In genomic region chr17:10946552-10946951, GRCm38 (mm10) we compare ENCODE assay signal across 21 mouse cellular contexts.
DNase-seq lines count a peak whose midpoint lies in the region; ATAC-seq and TF ChIP-seq lines count a peak whose summit lies in the region.
"Had no signal": no experiment of that assay in that cellular context is flagged by ENCODE, and none has a peak within 500 bp of the region (broad histone marks: within the 10 kb centered on the region; RNA-seq: fewer than 3 reads in every experiment).

No protein-coding gene starts in this region.

- H3K27me3 ChIP-seq in midbrain, postnatal 0 days (ENCODE audit: insufficient read depth, low read length) = no peaks in the 10 kb centered on the region
- no peaks in the 10 kb centered on the region for H3K27me3 ChIP-seq in midbrain, embryonic 15.5 days (replicated peaks)
- H3K27me3 ChIP-seq in forebrain, embryonic 12.5 days = no peaks in the 10 kb centered on the region
- H3K27me3 ChIP-seq: embryonic facial prominence, embryonic 13.5 days; forebrain, embryonic 13.5 days; heart, embryonic 12.5 days; hindbrain, embryonic 12.5 days had no signal

- no peak for ATAC-seq in midbrain, postnatal 0 days (ENCODE audit: low FRiP score)
- no peak for ATAC-seq in midbrain, embryonic 15.5 days (replicated peaks)
- ATAC-seq in forebrain, embryonic 12.5 days (ENCODE audit: low FRiP score) = no peak
- ATAC-seq: forebrain, embryonic 13.5 days; forebrain, postnatal 0 days; hindbrain, embryonic 16.5 days; inflammation-experienced regulatory T-cells, adult 6 months; intestine, postnatal 0 days had no signal

- no peak overlapping the region for H3K9ac ChIP-seq in midbrain, postnatal 0 days (replicated peaks; ENCODE audit: low read length, poor library complexity, severe bottlenecking)
- no peak overlapping the region for H3K9ac ChIP-seq in midbrain, embryonic 15.5 days
- no peak overlapping the region for H3K9ac ChIP-seq in forebrain, embryonic 12.5 days
- H3K9ac ChIP-seq: embryonic facial prominence, embryonic 13.5 days; forebrain, embryonic 13.5 days; forebrain, postnatal 0 days; heart, embryonic 12.5 days; hindbrain, embryonic 12.5 days had no signal

- no peak overlapping the region for H3K27ac ChIP-seq in midbrain, postnatal 0 days (ENCODE audit: low read depth, low read length)
- no peak overlapping the region for H3K27ac ChIP-seq in midbrain, embryonic 15.5 days
- H3K27ac ChIP-seq in forebrain, embryonic 12.5 days = no peak overlapping the region
- H3K27ac ChIP-seq: embryonic facial prominence, embryonic 13.5 days; forebrain, embryonic 13.5 days; hindbrain, embryonic 12.5 days had no signal

- no peaks in the 10 kb centered on the region for H3K36me3 ChIP-seq in midbrain, postnatal 0 days (ENCODE audit: insufficient read depth, low read length)
- no peaks in the 10 kb centered on the region for H3K36me3 ChIP-seq in midbrain, embryonic 15.5 days (replicated peaks)
- no peaks in the 10 kb centered on the region for H3K36me3 ChIP-seq in forebrain, embryonic 12.5 days (replicated peaks)
- H3K36me3 ChIP-seq: embryonic facial prominence, embryonic 13.5 days; heart, embryonic 12.5 days; hindbrain, embryonic 12.5 days had no signal

- WGBS in midbrain, postnatal 0 days = 77% methylated on average over 4 of the region's 4 CpGs
- 77% methylated on average over 4 of the region's 4 CpGs for WGBS in midbrain, embryonic 15.5 days
- WGBS in forebrain, embryonic 12.5 days = 75% methylated on average over 4 of the region's 4 CpGs

- no peak overlapping the region for H3K4me3 ChIP-seq in midbrain, postnatal 0 days (ENCODE audit: low read depth, low read length)
- no peak overlapping the region for H3K4me3 ChIP-seq in midbrain, embryonic 15.5 days
- H3K4me3 ChIP-seq in forebrain, embryonic 12.5 days (replicated peaks) = no peak overlapping the region
- H3K4me3 ChIP-seq: embryonic facial prominence, embryonic 13.5 days; forebrain, embryonic 13.5 days; heart, embryonic 12.5 days; hindbrain, embryonic 12.5 days had no signal

- H3K4me2 ChIP-seq in midbrain, postnatal 0 days (ENCODE audit: low read depth, low read length, poor library complexity, severe bottlenecking) = no peak overlapping the region
- H3K4me2 ChIP-seq in midbrain, embryonic 15.5 days = no peak overlapping the region
- H3K4me2 ChIP-seq in forebrain, embryonic 12.5 days = no peak overlapping the region
- H3K4me2 ChIP-seq: embryonic facial prominence, embryonic 13.5 days; forebrain, embryonic 13.5 days; heart, embryonic 12.5 days; hindbrain, embryonic 12.5 days had no signal

- intact Hi-C loops in heart, postnatal 25 days (cut with DNase I) = no loop called here

- DNase-seq in midbrain, postnatal 0 days (ENCODE audit: low spot score) = peak; percentile 10
- peak; percentile 41 to 65 for DNase-seq in cerebellum, adult 18-20 months
- DNase-seq in cerebellum, adult 9-11 months = peak; percentile 72
- DNase-seq in cerebellum, postnatal 36 days = peak; percentile 47 to 52
- no peak for DNase-seq in right cerebral cortex, postnatal 10 days (ENCODE audit: low spot score in 2 of 2)
- no peak for DNase-seq in heart, postnatal 25 days (ENCODE audit: low spot score)
- DNase-seq: adrenal gland, adult 8-10 months; adrenal gland, postnatal 36 days; forebrain, postnatal 0 days; gastrocnemius, postnatal 14 days; heart, postnatal 36 days; kidney, adult 8-10 months had no signal

- H3K9me3 ChIP-seq in midbrain, postnatal 0 days (ENCODE audit: low read length) = no peaks in the 10 kb centered on the region
- no peaks in the 10 kb centered on the region for H3K9me3 ChIP-seq in midbrain, embryonic 15.5 days
- H3K9me3 ChIP-seq in forebrain, embryonic 12.5 days = no peaks in the 10 kb centered on the region
- H3K9me3 ChIP-seq: embryonic facial prominence, embryonic 13.5 days; forebrain, embryonic 13.5 days; heart, embryonic 12.5 days; hindbrain, embryonic 12.5 days had no signal

- no peaks in the 10 kb centered on the region for H3K4me1 ChIP-seq in midbrain, postnatal 0 days (ENCODE audit: insufficient read depth, low read length)
- no peaks in the 10 kb centered on the region for H3K4me1 ChIP-seq in midbrain, embryonic 15.5 days
- H3K4me1 ChIP-seq in forebrain, embryonic 12.5 days = no peaks in the 10 kb centered on the region
- H3K4me1 ChIP-seq: embryonic facial prominence, embryonic 13.5 days; forebrain, embryonic 13.5 days; heart, embryonic 12.5 days; hindbrain, embryonic 12.5 days had no signal

- no peak for TF ChIP-seq CTCF in midbrain, postnatal 0 days (IDR thresholded peaks at IDR 0.05)

Comparison
In these comparisons a context has a peak if more than half of its experiments do, and no peak if none do; other contexts are left out.
1. DNase-seq: peak in midbrain, postnatal 0 days (single experiment), cerebellum, adult 18-20 months (2 of 2), cerebellum, adult 9-11 months (single experiment) and cerebellum, postnatal 36 days (2 of 2); none in right cerebral cortex, postnatal 10 days (0 of 2) and heart, postnatal 25 days (single experiment).